Mouse (Mus musculus) adrenal gland, postnatal 25 days (tissue): ENCODE data around the gene Ski. TPM values are rescaled to one million over a fixed set of nuclear protein-coding genes. Genes with fewer than 3 reads are reported as not detected.
A peak's percentile ranks its signal among the peaks of the same experiment; 100 is the strongest.

Experiments used
- DNase-seq: peaks from one replicate; pipeline ENCODE4 v3.0.0; 2021; ENCODE audit warnings: mixed read lengths
- total RNA-seq: library from RNA; stranded (reverse); gene quantifications from 2 replicates; pipeline ENCODE4 v1.2.3, GENCODE M21; 2021

Ski gene
- total RNA-seq, 1 experiment from 2014 or later: 93.3 TPM

- no peak for DNase-seq
Measured at GRCm38 (mm10) chr4:155234371-155235310, 12.2 kb upstream of the Ski start.

GRCm38 (mm10) chr4:155233878-155234277 is 11.5 kb upstream of the Ski start:
- DNase-seq: peak; percentile 64

- DNase-seq: no peak
Measured at GRCm38 (mm10) chr4:155228461-155228860, 6.1 kb upstream of the Ski start.

GRCm38 (mm10) chr4:155227986-155228385 is 5.6 kb upstream of the Ski start:
- DNase-seq: no peak

GRCm38 (mm10) chr4:155225918-155226317 is 3.5 kb upstream of the Ski start:
- DNase-seq: no peak

- no peak for DNase-seq
Measured at GRCm38 (mm10) chr4:155223594-155224528, 1.5 kb upstream of the Ski start.

- DNase-seq: peak; percentile 100
Measured at GRCm38 (mm10) chr4:155222841-155223593, 625 bp upstream of the Ski start.

- peak; percentile 82 for DNase-seq
Measured at GRCm38 (mm10) chr4:155221599-155222551, 517 bp downstream of the Ski start.

GRCm38 (mm10) chr4:155221106-155221505 is 1.3 kb downstream of the Ski start:
- DNase-seq: no peak

GRCm38 (mm10) chr4:155220213-155221100 is 1.9 kb downstream of the Ski start:
- DNase-seq: no peak

- no peak for DNase-seq
Measured at GRCm38 (mm10) chr4:155219271-155220212, 2.9 kb downstream of the Ski start.

- no peak for DNase-seq
Measured at GRCm38 (mm10) chr4:155218104-155218732, 4.2 kb downstream of the Ski start.

- peak; percentile 46 for DNase-seq
Measured at GRCm38 (mm10) chr4:155217241-155218103, 4.9 kb downstream of the Ski start.

GRCm38 (mm10) chr4:155215773-155216630 is 6.4 kb downstream of the Ski start:
- no peak for DNase-seq

GRCm38 (mm10) chr4:155215203-155215602 is 7.2 kb downstream of the Ski start:
- DNase-seq: no peak

GRCm38 (mm10) chr4:155214793-155215192 is 7.6 kb downstream of the Ski start:
- no peak for DNase-seq
